Mouse (Mus musculus): ENCODE data around the gene Plk3. TPM values are rescaled to one million over a fixed set of nuclear protein-coding genes. Genes with fewer than 3 reads are reported as not detected.

Plk3 gene
- polyA plus RNA-seq, 1 experiment from 2014 or later = 4.8 TPM

DNA sequence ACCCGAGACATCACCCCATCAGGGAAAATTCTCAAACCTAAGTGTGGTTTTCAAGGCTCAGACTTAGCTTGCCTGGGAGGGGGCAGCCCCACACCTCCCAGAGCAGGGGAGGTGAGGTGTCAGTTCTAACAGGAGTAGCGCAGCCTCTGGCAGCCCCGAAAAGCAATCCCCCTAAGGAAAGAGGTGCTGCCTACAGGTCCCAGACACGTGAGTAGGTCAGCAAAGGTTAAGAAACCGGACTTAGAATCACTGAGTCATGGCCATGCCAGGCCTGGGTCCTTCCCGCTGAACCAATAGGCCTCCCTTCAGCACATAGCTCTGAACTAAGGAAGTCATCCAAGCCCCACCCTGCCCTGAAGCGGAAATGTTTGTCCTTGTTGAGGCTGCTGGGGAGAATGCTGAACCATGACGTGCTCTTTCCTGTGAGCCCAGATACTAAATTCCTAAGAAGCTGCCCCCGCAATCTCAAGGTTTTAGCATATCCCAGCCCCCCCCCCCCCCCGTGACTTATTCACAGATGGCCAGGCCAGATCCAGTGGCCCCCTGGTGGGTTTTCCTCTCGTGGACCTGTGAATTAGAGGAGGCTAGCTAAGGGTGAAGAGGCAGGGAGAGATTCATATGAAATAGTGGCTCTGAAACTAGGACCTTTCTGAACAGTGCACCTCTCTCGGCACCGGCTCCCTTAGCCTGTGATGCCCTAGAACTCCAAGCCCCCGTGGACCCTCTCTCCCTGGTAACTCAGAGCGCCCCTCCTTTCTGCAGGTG lies 7.7 kb downstream of the Plk3 start:
- Histone ChIP-seq H3K9ac (replicated peaks) (0 out of 2 replicates have a peak overlapping the region, but pooled peaks have one; percentile 0), H3K27me3 (ENCODE audit: insufficient read depth, low read length) (no peaks in the 10 kb centered on the region), H3K36me3 (replicated peaks; ENCODE audit: insufficient read depth, low read length) (peaks cover 20% of the 10 kb centered on the region), H3K9me3 (ENCODE audit: low read length) (no peaks in the 10 kb centered on the region), H3K4me2 (ENCODE audit: low read depth, low read length) (peak overlapping the region; percentile 34), H3K27ac (ENCODE audit: low read depth) (peak overlapping the region; percentile 89), H3K4me3 (ENCODE audit: low read depth, low read length) (no peak overlapping the region), H3K4me1 (ENCODE audit: insufficient read depth) (peaks cover 40% of the 10 kb centered on the region)
- ATAC-seq (peak; percentile 55), DNase-seq (peak; percentile 71)
- WGBS (ENCODE audit: insufficient replicate concordance) = 38% methylated on average over 15 of the region's 15 CpGs
- TF ChIP-seq CTCF (IDR thresholded peaks at IDR 0.05; ENCODE audit: low read depth) = no peak
- TF ChIP-seq EP300 (IDR thresholded peaks at IDR 0.05; ENCODE audit: low read depth) = peak; percentile 41; the same call in 1 of the 2 replicates

GRCm38 (mm10) chr4:117125348-117125909 lies 8.3 kb downstream of the Plk3 start, which contains the start of gene Btbd19:
TSS of gene Btbd19 (minus strand) at chr4:117125725.
- 36% methylated on average over 8 of the region's 8 CpGs for WGBS (ENCODE audit: insufficient replicate concordance)

DNA sequence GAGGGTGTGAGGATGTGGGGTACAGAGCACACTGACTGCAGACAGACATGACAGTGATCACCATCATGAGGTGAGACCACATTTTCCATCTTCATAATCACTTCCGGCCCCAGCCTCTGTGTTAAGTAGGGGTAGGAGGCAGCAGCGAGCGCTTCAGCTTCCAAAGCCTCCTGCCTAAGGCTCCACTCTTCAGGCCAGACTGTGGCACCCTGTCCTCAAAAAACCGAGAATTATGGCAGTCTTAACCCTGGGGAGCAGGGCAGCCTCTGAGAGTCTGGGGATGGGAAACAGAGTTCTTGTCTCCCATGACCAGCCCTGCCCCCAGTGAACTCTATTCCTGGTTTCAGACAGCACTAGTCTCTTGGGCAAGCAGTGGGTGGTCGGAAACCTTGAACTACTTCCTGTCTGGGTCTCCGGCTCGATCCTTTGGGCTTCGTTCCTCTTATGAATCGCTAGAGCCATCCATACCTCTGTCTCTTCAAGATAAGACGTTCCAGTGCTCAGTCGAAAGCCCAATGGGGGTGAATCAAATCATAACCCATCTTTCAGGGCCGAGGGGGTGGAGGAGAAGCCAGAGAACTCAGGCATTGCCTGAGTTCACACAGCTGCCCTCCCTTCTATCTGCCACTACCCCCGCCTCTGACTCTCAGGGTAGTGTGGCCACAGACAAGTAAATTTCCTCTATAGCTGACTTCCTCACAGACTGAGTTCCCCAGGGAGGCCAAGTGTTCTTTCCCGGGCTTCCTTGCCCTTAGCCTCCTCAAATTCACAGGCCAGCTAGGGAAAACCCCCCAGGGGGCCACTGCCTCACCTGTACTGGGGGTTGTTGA lies 9.0 kb downstream of the Plk3 start:
- Histone ChIP-seq H3K9ac (replicated peaks) (0 out of 2 replicates have a peak overlapping the region, but pooled peaks have one; percentile 24), H3K9me3 (ENCODE audit: low read length) (no peaks in the 10 kb centered on the region), H3K27me3 (ENCODE audit: insufficient read depth, low read length) (no peaks in the 10 kb centered on the region), H3K4me1 (ENCODE audit: insufficient read depth) (peaks cover 43% of the 10 kb centered on the region), H3K4me2 (ENCODE audit: low read depth, low read length) (peak overlapping the region; percentile 47), H3K4me3 (ENCODE audit: low read depth, low read length) (0 out of 2 replicates have a peak overlapping the region, but pooled peaks have one; percentile 9), H3K36me3 (replicated peaks; ENCODE audit: insufficient read depth, low read length) (peaks cover 16% of the 10 kb centered on the region), H3K27ac (ENCODE audit: low read depth) (peak overlapping the region; percentile 89)
- DNase-seq (peak; percentile 62), ATAC-seq (no peak)
- WGBS (ENCODE audit: insufficient replicate concordance) = 23% methylated on average over 14 of the region's 14 CpGs
- TF ChIP-seq EP300 (IDR thresholded peaks at IDR 0.05; ENCODE audit: low read depth) = no peak; the same call in 1 of the 2 replicates
- 0 out of 2 replicates have a peak, but pooled peaks have one; percentile 5 for TF ChIP-seq CTCF (IDR thresholded peaks at IDR 0.05; ENCODE audit: low read depth)

More at GRCm38 (mm10) chr4:117125348-117125909, 8.3 kb downstream of the Plk3 start, which contains the start of gene Btbd19:
- peak within 1 kb of the TSS; percentile 89 for H3K27ac ChIP-seq (ENCODE audit: low read depth)
- TF ChIP-seq EP300 (IDR thresholded peaks at IDR 0.05; ENCODE audit: low read depth) (no peak), CTCF (IDR thresholded peaks at IDR 0.05; ENCODE audit: low read depth) (no peak)
- H3K27me3 ChIP-seq (ENCODE audit: insufficient read depth, low read length) = no peaks in the 10 kb centered on the region
- no peaks in the 10 kb centered on the region for H3K9me3 ChIP-seq (ENCODE audit: low read length)
- H3K9ac ChIP-seq (replicated peaks) = 0 out of 2 replicates have a peak within 1 kb of the TSS, but pooled peaks have one; percentile 24
- peak within 1 kb of the TSS; percentile 47 for H3K4me2 ChIP-seq (ENCODE audit: low read depth, low read length)
- H3K4me1 ChIP-seq (ENCODE audit: insufficient read depth) = peaks cover 40% of the 10 kb centered on the region
- DNase-seq = peak; percentile 41
- peaks cover 19% of the 10 kb centered on the region for H3K36me3 ChIP-seq (replicated peaks; ENCODE audit: insufficient read depth, low read length)
- 0 out of 2 replicates have a peak within 1 kb of the TSS, but pooled peaks have one; percentile 9 for H3K4me3 ChIP-seq (ENCODE audit: low read depth, low read length)
- peak; percentile 5; the same call in 1 of the 2 replicates for ATAC-seq

DNA sequence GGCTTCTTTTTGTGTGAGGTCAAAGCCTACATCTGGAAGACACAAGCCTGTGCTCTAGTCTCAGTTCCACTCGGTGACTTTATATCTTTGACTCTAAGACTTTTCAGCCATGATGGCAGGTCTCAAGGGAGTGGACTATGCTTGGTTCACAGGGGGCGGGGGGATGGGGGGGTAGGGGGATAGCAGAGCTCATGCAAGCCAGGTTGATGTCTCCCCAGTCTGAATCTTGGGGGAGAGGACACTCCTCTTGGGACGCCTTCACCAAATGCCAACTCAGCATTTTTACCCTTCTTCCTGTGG lies 9.6 kb downstream of the Plk3 start:
- ATAC-seq = no peak
- WGBS (ENCODE audit: insufficient replicate concordance) = 51% methylated on average over 3 of the region's 3 CpGs
- Histone ChIP-seq H3K9me3 (ENCODE audit: low read length) (no peaks in the 10 kb centered on the region), H3K4me3 (ENCODE audit: low read depth, low read length) (no peak overlapping the region), H3K9ac (replicated peaks) (no peak overlapping the region), H3K4me1 (ENCODE audit: insufficient read depth) (peaks cover 45% of the 10 kb centered on the region), H3K27me3 (ENCODE audit: insufficient read depth, low read length) (no peaks in the 10 kb centered on the region), H3K36me3 (replicated peaks; ENCODE audit: insufficient read depth, low read length) (peaks cover 14% of the 10 kb centered on the region), H3K4me2 (ENCODE audit: low read depth, low read length) (peak overlapping the region; percentile 47), H3K27ac (ENCODE audit: low read depth) (peak overlapping the region; percentile 89)
- no peak for DNase-seq
- no peak for TF ChIP-seq CTCF (IDR thresholded peaks at IDR 0.05; ENCODE audit: low read depth)
- no peak for TF ChIP-seq EP300 (IDR thresholded peaks at IDR 0.05; ENCODE audit: low read depth)

GRCm38 (mm10) chr4:117123546-117124217 lies 10.1 kb downstream of the Plk3 start:
- H3K27ac ChIP-seq (ENCODE audit: low read depth) = peak overlapping the region; percentile 89; the same call in 1 of the 2 replicates

More at GRCm38 (mm10) chr4:117123546-117124217, 10.1 kb downstream of the Plk3 start:
- no peak for TF ChIP-seq CTCF (IDR thresholded peaks at IDR 0.05; ENCODE audit: low read depth)
- no peak for TF ChIP-seq EP300 (IDR thresholded peaks at IDR 0.05; ENCODE audit: low read depth)
- peak overlapping the region; percentile 47; the same call in 1 of the 2 replicates for H3K4me2 ChIP-seq (ENCODE audit: low read depth, low read length)
- H3K9ac ChIP-seq (replicated peaks) = no peak overlapping the region
- H3K9me3 ChIP-seq (ENCODE audit: low read length) = no peaks in the 10 kb centered on the region
- ATAC-seq (no peak), DNase-seq (no peak)
- no peaks in the 10 kb centered on the region for H3K27me3 ChIP-seq (ENCODE audit: insufficient read depth, low read length)
- peaks cover 45% of the 10 kb centered on the region for H3K4me1 ChIP-seq (ENCODE audit: insufficient read depth)
- WGBS (ENCODE audit: insufficient replicate concordance) = 59% methylated on average over 7 of the region's 9 CpGs
- H3K36me3 ChIP-seq (replicated peaks; ENCODE audit: insufficient read depth, low read length) = peaks cover 9% of the 10 kb centered on the region
- no peak overlapping the region for H3K4me3 ChIP-seq (ENCODE audit: low read depth, low read length)
